Mouse (Mus musculus): Measurements from ENCODE around the gene Aarsd1.
"Not testable (repeated sequence)": the region's sequence is repeated elsewhere in the genome, so short reads cannot be mapped to it uniquely, and the experiment has no call there.

Gene Aarsd1

DNA sequence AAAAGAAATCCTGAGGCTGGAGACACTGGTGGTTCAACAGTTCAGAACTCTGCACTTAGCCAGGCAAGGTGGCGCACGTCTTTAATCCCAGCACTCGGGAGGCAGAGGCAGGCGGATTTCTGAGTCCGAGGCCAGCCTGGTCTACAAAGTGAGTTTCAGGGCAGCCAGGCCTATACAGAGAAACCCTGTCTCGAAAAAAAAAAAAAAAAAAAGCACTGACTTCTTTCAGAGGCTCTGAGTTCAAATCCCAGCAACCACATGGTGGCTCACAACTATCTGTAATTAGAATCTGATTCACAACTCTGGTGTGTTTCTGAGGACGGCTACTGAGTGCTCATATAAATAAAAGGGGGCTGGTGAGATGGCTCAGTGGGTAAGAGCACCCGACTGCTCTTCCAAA is 29.4 kb upstream of the Aarsd1 start:
- not testable (repeated sequence) for DNase-seq (ENCODE audit: low read depth)

DNA sequence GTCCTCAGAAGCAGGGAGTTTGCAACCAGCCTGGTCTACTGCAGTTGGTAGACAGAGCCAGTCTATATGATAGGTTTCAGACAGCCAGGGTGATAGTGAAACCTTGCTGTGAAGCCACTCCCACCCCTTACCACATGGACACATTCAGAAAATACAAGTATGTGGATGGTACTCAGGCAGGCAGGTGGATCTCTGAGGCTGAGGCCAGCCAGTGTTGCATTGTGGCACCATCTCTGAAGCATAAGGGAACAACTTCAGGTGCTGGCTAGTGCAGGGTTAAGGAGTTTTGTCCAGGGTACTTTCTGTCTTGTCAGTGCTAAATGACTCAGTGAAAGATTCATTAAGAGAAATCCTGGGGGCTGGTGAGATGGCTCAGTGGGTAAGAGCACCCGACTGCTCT is 28.9 kb upstream of the Aarsd1 start:
- DNase-seq (ENCODE audit: low read depth) = no peak

DNA sequence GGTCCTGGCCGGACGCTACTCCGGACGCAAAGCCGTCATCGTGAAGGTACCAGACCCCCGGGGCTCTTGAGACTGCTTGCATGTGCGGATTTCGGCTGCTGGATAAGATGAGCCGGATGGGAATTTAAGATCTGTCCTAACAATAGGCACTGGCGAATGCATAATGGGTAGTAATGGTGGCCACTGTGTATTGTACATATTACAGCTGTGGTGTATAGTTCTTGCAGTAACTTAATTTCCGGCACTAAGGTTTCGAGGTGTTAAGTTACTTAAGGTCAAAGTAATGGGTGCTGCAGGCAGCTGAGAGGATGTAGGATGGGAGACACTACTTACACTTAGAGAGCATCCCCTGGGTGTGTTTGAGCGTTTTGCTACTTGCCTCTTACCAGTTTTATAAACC is 25.3 kb upstream of the Aarsd1 start:
- DNase-seq (ENCODE audit: low read depth) = no peak

DNA sequence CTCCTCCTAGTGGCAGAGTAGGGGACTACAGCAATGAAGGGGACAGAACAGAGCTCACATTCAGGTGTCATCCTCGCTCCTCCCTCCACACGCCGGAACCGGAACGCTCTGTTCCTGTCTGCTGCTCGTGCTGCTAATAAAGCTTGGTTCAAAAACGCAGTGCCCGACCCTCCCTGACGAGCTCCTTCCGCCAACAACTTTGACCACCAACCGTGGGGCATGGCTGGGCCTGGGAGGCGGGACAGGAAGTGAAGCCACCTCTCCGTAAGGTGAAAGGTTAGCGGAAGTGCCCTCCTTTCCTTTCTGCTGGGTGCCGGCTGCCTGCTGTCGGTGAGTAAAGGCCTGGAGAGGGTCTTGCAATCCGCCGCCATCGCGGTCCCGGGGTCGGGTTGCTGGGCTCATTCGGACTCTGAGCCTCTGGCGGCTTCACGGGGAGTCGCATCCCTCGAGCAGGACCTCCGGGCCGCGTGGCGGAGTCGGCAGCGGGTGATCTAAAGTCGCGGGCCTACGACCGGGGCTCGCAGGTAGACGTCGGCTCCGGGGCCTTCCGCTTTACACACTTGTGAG is 24.8 kb upstream of the Aarsd1 start, which contains the start of gene Rpl27:
Rpl27 (plus strand) TSS at position 172 of the 567 bp plus-strand sequence.
- DNase-seq (ENCODE audit: low read depth) = peak; percentile 100

DNA sequence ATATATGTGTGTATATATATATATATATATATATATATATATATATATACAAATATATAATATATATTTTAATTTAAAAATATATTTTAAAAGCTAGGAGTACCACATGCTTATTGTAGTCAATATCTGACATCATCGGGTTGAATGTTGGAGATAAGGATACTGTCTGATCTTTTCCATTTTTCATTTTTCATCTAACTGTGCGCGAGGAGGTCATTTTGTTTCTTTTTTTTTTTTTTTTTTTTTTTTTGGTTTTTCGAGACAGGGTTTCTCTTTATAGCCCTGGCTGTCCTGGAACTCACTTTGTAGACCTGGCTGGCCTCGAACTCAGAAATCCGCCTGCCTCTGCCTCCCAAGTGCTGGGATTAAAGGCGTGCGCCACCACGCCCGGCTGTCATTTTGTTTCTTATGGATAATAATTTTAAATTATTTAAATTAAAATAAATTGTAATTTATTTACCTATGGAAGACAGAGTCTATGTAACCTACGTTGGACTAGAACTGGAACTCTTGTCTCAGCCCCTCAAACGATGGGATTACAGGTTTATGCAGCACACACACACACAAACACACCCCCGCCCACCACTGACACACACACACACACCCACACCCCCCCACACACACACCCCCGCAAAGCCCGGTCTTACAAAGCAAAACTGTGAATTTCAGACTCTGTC is 24.2 kb upstream of the Aarsd1 start:
- DNase-seq (ENCODE audit: low read depth) = not testable (repeated sequence)

DNA sequence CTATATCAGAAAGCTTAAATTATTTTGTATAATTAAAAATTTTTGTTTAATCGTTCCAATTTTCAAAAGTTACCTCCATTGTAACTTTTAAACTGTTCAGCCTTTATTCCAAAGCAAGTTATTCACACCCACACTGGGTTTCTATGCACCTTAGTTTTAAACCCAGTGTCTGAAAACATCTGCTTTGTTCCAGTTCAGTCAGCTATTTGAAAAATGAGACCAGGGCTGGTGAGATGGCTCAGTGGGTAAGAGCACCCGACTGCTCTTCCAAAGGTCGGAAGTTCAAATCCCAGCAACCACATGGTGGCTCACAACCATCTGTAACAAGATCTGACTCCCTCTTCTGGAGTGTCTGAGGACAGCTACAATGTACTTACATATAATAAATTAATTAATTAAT is 20.6 kb upstream of the Aarsd1 start:
- not testable (repeated sequence) for DNase-seq (ENCODE audit: low read depth)

DNA sequence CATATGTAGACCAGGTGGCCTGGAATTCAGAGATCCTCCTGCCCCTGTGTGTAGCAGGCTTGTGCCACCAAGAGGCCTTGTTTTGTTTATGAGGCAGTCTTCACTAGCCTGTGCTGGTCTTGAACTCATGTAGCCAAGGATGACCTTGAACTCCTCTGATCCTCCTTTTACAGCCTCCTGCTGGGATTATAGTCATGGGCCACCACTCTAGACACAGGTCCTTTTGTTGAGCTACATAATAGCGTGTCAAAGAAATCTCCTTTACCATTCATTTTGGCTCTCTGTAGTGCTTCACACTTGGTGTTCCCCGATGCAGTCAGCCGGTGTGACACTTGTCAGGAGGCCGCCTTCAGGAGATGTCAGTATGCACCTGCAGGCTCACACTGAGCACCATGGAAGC is 19.5 kb upstream of the Aarsd1 start:
- no peak for DNase-seq (ENCODE audit: low read depth)

DNA sequence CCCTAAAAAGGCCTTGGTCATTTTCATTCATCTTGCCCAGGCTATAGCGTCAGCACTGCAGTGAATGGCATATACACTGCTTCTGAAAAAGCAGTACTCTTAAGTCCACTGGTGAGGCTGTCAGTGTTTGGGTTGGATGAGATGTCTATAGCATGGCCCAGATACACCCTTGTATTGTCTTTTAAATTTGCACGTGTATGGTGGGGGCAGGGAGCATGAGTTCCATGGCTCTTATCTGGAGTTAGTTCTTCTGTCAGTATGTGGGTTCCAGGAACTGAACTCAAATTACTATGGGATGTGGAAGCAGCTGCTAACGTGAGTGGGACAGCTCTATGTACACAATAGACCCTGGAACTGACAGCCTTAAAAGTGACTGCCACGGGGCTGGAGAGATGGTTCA is 18.4 kb upstream of the Aarsd1 start:
- no peak for DNase-seq (ENCODE audit: low read depth)

DNA sequence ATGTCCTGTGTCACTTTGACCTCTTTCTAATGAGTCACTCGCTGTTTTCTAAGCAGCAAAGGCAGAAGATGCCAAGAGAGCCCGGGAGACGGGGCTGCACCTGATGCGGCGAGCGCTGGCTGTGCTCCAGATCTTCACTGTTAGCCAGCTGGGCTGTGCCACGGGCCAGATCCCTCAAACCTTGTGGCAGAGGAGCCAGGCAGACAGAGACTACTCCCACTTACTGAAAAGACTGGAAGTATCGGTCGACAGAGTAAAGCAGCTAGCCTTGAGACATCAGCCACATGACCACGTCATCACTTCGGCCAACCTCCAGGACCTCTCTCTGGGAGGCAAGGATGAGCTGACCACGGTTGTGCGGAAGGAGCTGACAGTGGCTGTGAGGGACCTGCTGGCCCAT is 16.0 kb upstream of the Aarsd1 start:
- no peak for DNase-seq (ENCODE audit: low read depth)

DNA sequence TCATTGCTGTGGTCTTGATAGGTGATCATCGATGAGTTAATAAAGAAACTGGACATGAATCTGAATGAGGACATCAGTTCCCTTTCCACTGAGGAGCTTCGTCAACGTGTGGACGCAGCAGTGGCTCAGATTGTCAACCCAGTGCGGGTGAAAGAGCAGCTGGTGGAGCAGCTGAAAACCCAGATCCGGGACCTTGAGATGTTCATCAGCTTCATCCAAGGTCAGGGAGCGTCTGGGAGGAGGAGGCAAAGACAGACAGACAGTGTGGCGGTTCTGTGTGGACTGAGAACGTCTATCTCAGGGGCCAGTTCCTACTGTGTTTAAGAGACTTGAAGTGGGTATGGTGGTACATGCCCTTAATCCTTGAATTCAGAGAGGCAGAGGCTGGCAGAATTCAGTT is 13.9 kb upstream of the Aarsd1 start:
- DNase-seq (ENCODE audit: low read depth) = no peak

DNA sequence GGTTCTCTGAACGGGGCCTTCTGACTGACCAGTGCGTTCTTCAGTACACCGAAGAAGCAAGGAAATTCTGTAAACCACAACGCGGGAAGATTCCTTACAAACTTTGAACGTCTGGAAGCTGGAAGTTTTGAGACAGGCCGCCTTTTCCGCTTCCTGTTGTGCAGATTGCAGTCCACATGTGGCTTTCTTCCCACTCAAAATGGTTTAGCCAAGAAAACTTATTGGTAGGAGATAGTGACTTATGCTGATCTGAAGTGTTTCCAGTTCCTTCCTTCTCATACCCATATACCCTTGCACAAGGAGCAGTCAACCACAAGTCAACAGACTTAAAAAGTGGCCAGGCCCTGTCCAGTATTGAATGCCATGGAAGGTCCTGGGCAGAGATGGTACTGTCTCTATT is 8.8 kb upstream of the Aarsd1 start:
- DNase-seq (ENCODE audit: low read depth) = no peak

DNA sequence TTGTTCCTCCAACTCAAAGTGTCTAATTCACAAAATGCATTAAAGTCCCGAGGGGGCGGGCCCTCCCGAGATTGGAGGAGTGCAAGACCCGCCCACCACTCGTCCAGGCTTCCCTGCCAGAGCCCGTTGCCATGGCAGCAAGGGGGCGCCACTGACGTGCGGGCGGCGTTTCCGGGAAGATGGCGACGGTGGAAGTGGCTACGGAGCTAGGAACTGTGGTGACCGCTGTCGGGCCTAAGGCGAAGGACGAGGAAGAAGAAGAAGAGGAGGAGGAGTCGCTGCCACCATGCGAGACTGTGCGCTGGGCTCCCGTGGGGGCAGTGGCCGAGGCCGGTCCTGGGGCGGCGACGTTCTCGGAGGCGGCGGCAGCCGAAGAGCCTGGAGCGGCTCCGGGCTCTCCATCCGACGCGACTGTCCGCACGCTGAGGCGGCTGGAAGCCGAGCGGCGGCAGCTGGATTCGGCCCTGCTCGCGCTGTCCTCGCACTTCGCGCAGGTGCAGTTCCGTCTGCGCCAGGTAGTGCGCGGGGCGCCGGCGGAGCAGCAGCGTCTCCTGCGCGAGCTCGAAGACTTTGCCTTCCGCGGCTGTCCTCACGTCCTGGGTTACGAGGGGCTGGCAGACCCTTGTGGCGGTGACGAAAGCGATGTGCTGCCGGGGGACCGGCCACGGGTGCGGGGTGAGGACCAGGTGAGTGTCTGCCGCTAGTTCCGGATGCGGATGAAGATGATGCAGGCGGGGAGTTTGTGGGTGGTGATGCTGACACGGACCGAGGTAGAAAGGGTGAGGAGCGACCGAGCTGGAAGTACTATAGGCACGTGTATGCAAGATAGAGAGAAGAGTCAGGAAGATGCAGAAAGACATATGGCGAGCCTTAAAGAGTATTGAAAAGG is 7.8 kb upstream of the Aarsd1 start, which contains the start of the genes Rundc1 and Ptges3l:
Rundc1 (plus strand) TSS at position 161 of the 889 bp plus-strand sequence.
Ptges3l (minus strand) TSS at position 409 of the 889 bp plus-strand sequence.
- DNase-seq (ENCODE audit: low read depth) = peak; percentile 95

DNA sequence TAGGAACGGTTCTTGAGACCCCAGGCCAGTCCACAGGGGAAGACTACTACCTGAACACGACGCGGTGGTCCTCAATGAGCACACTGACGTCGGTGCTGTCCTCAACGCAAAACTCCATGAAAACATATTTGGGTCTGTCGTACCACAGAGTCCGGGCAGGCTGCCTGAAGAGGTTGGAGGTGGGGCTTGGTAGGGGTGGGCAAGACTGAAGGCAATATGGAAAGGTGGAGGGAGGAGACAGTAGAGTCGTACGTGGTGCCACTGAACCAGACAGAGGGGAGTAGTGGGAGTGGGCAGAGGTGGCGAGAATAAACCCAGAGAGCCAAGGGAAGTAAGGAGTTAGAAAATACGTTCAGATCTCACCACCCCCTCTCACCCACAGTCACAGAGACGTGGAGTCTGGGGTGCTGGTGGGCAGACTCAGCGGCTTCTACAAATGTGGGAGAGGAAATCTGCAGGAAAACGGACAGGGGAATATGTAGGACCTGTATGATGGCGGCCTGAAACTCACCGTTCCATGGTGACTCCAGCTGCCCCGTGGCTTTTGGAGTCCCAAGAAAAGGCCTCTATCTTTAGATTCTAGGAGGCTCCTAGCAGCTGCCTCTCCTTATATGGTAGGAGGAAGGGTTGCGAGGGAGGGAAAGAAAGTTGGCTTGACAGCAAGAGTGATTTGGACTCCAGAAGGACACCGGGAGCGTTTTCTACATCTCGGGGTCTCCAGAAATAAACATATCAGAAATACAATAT is 6.9 kb upstream of the Aarsd1 start, which contains the start of gene Gm27029:
Gm27029 (minus strand) TSS at position 692 of the 747 bp plus-strand sequence.
- no peak for DNase-seq (ENCODE audit: low read depth)

DNA sequence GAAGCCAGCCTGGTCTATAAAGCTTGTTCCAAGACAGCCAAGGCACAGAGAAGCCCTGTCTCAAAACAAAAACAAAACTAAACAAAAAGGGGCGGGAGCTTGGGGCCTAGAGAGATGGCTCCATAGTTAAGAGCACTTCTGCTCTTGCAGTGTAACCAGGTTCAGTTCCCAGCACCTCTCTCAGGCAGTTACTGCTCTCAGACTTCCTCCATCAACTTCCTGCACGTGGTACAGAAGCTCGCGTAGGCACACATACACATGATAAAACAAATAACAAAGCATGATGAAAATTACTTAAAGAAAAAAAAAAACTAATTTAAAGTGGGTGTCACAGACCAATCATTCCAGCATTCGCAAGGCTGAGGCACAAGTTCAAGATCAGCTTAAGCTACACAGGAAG is 2.7 kb upstream of the Aarsd1 start:
- no peak for DNase-seq (ENCODE audit: low read depth)

DNA sequence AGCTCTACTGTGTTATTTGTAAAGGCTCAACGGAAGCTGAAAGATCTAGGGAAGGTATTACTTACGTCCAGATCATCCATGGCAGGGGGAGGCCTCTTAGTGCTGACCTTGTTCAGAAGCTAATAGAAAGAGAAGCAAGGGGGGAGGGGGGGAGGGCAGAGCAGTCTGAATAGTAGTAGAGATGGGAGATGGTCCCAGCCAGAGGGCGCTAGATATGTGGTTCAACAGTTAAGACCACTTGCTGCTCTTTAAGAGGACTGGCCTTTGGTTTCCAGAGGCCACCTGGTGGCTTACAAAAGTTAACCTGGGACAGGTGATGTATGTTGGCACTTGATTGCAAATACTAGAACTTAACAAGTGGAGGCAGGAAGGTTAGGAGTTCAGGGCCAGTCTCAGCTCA is 2.2 kb upstream of the Aarsd1 start:
- peak; percentile 29 for DNase-seq (ENCODE audit: low read depth)

DNA sequence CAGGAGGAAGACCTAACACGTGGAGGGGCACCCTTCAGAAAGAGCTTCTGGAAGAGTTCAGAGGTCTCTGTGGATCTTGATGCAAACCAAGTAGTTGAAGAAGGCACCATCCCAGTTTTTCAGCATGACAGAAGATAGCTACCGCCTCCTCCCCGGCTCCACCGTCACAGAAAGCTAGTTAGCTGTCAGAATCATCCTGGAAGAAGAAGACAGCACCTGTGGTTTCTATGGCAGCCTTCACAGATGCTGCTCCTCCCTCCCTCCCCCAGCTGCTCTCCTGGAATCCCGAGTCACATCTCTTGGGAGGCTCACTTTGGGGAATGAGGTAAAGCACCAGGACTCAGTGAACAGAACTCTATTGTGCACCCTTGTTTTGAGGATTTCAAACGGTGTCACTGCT is 1.6 kb upstream of the Aarsd1 start:
- DNase-seq (ENCODE audit: low read depth) = no peak

DNA sequence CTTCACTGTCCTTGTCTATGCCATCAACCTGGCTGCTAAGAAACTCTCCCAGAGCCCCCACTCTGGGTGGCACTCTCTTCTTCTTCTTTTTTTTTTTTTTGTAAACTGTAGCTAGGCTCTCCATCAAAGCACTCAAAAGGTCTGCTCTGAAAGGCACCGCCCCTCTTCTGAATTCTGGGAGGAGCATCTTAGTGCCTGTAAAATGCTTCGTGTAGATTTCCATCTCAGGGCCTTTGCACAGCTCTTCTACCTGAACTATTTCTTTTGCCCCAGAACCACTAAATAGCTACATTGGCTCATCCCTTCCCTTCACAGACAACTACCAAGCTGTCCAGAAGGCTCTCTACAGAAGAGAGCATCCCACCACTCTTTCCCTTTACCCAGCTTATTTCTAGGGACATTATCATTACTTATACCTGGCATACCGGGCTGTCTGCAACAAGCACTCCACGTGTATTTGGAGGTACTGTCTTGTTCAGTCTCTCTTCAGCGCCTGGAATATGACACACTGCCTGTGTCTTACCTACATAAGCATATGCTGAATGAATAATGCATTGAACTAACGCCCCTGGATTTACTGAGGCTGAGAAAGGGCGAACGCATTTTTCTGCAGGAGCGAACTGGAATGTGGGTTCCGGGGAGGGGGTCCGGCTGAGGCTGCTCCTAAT is 848 bp downstream of the Aarsd1 start:
- DNase-seq (ENCODE audit: low read depth) = no peak

DNA sequence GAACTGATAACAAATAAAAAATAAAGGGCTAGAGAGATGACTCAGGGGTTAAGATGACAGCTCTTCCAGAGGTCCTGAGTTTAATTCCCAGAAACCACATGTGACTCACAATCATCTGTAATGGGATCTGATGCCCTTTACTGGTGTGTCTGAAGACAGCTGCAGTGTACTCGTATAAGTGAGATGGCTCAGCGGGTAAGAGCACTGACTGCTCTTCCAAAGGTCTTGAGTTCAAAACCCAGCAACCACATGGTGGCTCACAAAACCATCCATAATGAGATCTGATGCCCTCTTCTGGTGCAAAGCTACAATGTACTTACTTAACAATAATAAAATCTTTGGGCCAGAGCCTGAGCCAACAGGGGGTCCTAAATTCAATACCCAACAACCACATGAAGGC is 2.1 kb downstream of the Aarsd1 start:
- no peak for DNase-seq (ENCODE audit: low read depth)

DNA sequence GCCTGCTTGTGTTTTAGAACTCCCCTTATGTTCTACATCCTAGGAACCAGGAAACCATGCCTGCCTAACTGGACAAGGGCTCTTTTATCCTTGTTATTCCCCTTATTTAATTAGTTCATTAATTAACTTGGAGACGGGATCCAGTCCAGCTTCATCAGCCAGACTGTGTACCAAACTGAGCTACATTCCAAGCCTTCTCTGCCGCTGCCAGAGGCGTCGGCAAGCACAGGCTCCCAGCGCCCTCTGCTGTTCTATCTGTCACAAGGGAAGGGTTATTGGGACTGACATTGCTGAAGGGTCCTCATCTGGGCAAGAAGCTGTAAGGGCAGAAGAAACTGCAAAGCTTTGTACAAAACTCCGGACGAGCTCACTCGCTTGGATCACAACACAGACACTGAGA is 22.3 kb downstream of the Aarsd1 start:
- DNase-seq (ENCODE audit: low read depth) = peak; percentile 41

DNA sequence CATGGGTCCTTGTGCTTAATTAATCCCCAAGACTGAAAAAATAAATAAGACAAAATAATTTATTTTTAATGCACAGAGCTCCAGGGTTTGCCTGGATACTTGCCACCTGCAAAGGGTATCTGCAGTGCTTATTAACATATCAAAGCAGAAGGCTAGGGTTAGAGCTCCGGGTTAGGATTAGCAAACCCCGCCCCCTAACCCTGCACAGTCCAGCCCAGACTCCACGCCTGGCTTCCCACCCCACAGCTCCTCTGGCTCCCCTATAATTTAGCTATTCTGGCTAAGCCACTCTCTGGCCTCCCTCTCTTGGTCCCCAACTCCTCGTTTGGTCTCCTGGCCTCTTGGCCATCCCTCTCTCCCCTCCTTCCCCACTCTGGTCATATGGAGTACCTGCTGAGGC is 35.6 kb downstream of the Aarsd1 start:
- no peak for DNase-seq (ENCODE audit: low read depth)

DNA sequence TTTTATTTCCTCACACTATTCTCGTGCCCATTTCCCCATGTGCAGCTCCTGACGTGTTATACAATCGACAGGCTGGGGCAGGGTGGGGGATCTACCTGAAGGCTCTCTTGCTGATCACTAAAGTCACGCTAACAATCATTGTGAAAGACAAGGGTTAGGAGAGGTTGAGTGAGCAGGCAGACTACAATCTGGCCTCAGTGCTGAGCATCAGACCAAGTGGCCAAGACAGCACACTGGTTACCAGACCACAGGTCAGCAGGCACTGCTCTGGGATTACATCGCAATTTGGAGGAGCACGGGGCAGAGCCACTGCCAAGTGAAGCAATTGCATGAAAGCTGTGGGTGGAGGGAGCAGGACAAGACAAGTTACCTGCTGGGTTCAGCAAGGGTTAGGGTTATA is 38.5 kb downstream of the Aarsd1 start:
- no peak for DNase-seq (ENCODE audit: low read depth)

DNA sequence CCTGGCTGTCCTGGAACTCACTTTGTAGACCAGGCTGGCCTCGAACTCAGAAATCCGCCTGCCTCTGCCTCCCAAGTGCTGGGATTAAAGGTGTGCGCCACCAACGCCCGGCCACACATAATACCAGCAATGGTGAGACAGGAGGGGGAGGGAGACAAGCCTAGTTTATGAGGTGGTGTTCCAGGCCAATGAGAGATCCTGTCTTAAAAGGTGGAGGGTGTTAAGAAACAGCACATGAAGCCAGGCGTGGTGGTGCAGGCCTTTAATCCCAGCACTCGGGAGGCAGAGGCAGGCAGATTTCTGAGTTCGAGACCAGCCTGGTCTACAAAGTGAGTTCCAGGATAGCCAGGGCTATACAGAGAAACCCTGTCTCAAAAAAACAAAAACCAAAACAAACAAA is 39.2 kb downstream of the Aarsd1 start:
- DNase-seq (ENCODE audit: low read depth) = not testable (repeated sequence)

All from c-Kit-positive CD71-positive TER-119-negative erythroid progenitor cells, embryonic 14.5 days (primary cell).